Mouse (Mus musculus): ENCODE results near the gene Chmp2a.
"Not testable (repeated sequence)": the region's sequence is repeated elsewhere in the genome, so short reads cannot be mapped to it uniquely, and the experiment has no call there.

Chmp2a gene

DNA sequence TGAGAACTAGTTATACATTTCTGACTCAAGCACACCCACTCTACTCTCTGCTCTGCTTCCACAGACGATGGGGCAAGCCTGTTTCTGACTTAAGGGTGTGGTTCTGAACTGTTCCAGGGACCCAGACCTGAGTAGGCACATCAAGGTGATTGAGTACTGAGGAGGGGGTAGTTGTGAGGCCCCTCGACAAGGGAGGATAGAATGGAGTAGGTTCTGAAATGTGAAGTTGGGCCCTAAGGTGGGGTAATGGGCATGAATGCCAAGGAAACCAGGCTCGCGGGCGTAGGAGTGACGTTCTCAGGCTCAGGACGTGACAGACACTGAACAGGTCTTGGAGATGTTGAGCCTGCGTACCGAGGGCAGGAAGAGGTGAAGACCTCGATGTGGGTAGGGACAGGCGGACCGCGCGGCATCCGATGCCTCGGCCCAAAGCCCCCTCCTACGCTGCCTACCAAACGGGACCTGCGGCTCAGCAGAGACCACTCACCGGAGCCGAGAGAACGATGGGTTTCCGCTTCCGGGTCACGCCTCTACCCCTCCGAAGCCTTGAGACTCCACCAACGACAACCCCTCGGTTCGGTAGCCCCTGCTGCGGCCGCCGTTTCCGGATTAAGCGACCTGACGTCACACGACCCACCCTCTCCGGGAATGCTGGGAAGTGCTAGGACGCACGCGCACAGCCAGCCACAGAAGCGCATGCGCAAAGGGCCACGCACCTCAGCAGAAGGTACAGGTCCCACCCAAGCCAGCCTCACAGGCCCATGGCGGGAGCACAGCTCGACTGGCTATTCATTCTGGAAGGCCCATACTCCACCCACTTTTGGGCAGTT is at the start of gene Chmp2a:
Chmp2a (minus strand) TSS at position 660 of the 830 bp plus-strand sequence.
- peak; percentile 96 for DNase-seq (ENCODE audit: low spot score)

DNA sequence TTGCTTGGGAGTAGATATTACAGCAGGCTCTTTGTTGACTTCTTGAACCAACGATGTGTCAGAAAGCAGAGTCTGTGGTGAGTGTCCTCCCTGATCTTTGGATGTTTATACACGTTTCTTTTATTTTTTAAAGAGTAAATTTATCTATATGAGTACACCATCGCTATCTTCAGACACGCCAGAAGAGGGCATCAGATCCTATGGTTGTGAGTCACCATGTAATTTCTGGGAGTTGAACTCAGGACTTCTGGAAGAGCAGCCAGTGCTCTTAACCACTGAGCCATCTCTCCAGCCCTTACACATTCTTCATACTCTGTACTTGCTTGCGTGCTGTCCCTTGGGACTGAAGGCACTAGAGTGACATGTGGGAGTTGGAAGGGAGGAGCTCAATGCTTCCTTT is 37.7 kb upstream of the Chmp2a start:
- DNase-seq (ENCODE audit: low spot score): no peak

DNA sequence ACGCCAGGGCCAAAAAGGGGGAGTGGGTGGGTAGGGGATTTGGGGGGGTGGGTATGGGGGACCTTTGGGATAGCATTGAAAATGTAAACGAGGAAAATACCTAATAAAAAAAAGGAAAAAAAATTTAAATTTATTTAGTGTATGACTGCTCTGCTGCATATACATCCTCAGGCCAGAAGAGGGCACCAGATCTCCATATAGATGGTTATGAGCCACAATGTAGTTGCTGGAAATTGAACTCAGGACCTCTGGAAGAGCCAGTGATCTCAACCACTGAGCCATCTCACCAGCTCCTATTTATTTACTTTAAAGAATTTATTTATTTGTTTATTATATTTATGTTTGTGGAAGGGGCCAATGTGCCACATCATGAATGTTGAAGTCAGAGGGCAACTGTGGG is 28.8 kb upstream of the Chmp2a start:
- DNase-seq (ENCODE audit: low spot score): not testable (repeated sequence)

DNA sequence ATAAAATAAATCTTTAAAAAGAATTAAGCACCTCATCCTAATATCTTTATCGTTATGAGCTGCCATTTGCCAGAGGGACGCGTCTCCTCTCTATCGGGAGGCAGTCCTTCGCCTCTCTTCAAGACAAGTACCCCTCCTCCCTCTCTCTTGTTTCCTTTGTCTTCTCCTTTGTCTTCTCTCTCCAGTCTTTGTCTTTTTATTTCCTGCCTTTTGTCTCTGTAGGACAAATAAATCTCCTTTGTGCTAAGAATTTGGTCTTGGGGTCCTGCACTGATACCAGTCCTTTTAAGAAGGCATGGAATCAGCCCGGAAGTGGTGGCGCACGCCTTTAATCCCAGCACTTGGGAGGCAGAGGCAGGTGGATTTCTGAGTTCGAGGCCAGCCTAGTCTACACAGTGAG is 24.9 kb upstream of the Chmp2a start:
- no peak for DNase-seq (ENCODE audit: low spot score)

DNA sequence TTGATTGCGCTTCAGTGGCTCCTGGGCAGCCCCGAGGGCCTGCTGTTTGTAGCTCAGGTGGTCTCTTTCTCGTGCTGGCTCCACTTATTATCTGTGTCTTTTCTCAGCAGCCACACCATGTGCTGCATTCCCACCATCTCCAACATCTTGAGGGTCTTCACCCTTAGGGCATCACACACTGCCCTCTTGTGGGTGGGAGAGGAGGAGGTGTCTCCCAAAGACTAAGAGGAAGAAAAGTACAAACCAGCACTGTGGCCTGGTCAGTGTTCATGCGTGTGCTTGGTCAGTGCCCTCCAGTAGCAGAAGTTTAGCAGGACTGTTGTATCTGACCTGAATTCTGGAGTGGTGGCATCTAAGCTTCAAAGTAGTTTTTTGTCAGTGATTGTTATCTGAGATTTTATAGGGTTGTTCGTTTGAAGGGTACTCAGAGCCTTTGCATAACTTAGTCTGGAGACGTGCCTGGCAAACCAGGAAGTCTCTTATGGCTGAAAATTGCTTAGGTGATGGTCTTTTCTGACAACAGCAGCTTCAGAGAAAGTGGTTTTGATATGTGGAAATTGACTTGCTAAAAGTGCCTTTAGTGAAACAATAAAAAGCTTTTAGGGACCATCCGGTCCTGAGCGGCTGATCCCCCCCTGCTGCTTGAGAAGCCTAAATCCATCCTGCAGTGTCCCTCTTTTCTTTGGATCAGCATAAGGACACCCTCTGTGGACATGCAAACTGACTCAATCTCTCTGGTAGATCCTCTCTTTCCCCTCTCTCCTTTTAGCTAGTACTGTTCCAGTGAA is 22.5 kb upstream of the Chmp2a start:
- DNase-seq (ENCODE audit: low spot score): no peak

DNA sequence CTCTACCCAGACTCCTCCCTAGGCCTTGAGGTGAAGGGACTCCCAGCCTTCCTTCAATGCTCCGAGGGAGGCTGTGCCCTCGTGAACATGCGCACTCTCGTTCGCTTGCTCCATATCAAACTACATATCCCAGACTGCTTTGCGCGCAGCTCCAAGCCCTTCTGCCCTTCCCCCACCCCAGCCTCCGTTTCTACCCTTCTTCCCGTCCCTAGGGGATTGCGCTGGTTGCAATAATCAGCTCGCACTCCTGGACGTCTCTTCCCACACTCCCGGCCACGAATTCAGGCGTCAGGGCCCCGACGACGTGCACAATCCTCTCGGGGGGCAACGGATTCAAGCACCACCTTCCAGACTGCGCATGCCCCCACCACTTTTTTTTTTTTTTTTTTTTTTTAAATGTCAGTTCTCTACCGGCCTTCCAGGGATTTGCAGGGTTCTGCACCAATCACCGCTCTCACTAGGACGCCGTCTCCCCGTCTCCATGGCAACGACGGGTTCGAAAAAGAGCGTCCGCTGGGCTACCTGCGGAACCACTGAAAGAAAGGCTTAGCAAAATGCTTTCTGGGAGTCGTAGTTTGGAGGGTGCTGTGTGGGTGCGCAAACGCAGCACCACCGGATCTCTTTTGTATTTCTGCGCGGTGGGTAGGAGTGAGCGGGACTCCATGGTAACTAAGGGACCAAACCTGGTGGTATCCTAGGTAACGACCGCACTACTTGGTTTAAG is 19.8 kb upstream of the Chmp2a start, which contains the start of gene Mzf1:
Mzf1 (minus strand) TSS at position 478 of the 724 bp plus-strand sequence.
- peak; percentile 80 for DNase-seq (ENCODE audit: low spot score)

DNA sequence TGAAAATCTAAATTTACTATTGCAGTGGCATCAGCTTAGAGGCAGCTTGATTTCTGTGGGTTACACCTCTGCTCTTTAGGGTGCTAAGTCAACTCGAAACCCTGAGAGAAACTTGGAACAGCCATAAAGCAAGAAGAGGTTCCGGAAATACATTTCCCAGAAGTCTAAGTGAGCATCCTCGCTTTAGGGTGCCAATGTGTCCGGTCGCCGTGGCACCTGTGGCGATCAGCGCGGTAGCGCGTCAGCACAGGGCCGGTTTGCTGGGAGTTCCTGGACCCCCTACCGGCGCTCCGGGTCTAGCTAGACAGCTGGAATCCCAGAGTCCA is 19.3 kb upstream of the Chmp2a start:
- DNase-seq (ENCODE audit: low spot score): no peak

DNA sequence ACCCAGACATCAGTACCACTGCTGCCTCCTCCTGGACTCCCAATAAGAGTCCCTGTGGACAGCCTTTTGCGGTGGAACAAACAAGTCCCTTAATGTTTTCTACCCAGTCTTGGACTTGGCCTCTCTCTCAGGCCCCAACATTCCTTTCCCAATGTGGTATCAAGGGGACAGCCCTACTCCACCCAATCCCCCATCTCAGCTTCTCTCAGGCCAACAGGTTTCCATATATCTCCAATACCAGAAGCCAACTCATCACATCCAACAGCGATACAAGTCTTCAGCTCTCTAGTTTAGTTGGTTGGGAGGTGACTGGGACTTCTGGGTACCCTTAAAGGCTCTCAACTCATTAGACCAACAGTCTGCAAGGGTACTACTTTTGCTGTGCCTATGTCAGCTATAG is 18.9 kb upstream of the Chmp2a start:
- no peak for DNase-seq (ENCODE audit: low spot score)

DNA sequence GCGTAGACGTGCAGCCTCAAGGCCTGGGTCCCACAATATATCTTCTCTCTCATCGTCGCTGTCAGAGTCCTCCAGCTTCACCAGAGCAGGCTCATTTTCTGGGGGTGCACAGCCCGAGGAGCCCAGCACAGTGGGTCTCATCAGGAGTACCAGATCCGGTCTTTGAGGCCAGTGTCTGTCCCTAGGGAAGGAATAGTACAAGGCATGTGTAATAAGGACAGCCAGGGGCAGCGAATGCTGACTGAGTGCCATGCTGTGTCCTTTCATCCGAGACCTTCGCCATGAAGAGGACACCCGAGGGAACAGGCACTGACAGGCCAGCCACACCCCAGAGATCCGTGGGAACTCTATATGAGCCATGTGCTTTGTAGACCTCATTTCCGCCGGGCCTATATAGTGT is 18.4 kb upstream of the Chmp2a start:
- DNase-seq (ENCODE audit: low spot score): no peak

DNA sequence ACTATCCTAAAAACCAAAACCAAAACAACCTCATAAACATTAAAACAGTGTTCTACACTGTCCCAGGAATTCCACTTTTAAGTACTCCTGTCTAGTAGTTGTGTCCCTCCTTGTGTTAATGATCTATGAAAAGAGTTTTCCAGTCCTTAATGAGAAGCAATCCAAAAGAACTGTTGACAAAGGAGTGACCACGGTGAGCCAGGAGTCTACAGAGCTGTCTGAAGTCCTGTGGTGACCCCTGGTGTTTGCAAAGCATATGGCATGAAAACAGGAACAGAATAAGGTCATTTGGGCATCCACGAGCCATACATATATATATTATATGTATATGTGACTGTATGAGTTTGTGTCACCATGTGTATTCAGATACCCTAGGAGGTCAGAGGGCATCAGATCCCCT is 11.5 kb upstream of the Chmp2a start:
- DNase-seq (ENCODE audit: low spot score): peak; percentile 63

DNA sequence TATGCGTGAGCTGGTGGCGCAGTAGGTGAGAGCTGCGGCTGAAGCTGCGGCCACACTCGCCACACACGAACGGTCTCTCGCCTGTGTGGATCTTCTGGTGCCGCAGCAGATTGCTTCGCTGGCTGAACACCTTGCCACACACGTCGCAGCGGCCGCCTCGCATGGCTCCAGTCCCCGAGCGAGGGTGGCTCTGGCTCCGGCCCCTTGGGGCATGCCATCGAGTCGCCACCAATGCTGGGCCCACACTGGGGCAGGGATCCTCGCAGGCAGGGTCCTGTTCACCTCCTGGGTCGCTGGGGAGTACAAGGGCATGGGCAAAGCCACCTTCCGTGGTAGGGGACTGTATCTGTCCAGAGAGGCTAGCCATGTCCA is 9.6 kb upstream of the Chmp2a start:
- no peak for DNase-seq (ENCODE audit: low spot score)

DNA sequence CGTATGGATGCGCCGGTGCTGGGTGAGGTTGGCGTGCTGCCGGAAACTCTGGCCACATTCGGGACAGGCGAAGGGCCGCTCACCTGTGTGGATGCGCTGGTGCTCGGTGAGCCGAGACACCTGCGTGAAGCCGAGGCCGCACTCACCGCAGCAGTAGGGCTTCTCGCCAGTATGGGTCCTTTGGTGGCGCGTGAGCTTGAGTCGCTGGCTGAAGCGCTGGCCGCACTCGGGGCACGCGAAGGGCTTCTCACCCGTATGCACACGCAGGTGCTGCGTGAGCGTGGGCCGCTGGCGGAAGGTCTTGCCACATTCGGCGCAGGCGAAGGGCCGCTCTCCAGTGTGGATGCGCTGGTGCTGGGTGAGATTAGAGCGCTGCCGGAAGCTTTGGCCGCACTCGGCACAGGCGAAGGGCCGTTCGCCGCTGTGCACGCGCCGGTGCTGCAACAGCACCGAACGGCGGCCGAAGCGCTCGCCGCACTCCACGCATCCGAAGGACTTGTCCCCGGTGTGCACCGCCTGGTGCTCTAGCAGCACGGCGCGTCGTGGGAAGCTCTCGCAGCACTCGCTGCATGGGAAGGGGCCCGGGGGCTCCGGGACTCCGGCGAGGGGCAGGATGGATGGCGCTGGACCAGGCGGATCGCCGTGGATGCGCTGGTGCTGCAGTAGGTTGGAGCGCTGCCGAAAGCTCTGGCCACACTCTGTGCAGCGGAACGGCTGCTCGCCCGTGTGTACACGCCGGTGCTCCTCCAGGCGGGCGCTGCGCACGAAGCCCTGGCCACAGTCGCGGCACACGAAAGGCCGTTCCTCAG is 9.0 kb upstream of the Chmp2a start:
- no peak for DNase-seq (ENCODE audit: low spot score)

DNA sequence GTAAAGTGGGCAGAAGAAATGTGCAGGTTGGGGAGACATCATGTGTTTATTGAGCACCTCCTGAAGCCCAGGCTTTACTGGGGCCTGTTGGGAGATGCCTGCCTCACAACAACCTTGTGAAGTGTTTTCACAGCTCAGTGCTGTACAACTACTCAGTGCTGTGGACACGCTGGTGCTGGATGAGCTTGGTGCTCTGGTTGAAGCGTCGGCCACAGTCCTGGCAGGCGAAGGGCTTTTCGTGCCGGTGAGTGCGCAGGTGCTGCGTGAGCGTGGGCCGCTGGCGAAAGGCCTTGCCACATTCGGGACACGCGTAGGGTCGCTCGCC is 8.5 kb upstream of the Chmp2a start:
- no peak for DNase-seq (ENCODE audit: low spot score)

DNA sequence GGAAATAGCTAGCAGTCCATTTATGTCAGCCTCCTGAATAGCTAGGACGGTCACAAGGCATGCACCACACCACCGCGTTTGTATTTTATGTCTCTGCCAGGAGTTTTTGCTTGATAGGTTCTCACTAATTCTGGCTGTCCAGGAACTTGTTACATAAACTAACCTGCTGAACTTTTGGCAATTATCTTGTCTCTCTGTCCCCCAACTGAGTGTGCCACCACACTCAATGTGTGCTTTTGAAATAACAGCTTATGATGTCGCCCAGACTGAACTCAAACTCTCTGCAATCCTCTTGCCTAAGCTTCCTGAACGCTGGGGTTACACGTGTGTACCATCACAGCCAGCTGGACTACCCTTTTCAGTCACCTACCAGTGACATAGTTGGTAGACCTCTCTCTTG is 7.9 kb upstream of the Chmp2a start:
- DNase-seq (ENCODE audit: low spot score): no peak

DNA sequence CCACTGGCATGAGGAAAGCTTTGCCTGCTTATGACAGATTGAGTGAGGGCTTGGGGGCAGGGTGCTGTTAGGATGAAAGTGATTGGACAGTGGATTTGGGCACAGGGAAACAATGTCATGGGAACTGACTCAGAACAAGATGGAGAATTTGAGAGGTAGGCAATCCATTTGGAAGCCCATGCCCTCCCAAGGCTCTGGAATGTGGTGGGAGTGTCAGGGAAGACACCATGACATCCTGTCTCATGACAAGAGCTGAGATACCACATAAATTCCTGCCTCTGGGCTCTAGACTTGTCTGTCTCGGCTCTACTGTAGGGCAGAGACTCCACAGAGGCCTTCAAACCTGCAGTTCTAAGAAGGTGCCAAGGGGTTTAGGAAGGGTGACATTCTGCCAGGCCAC is 6.6 kb upstream of the Chmp2a start:
- DNase-seq (ENCODE audit: low spot score): no peak

DNA sequence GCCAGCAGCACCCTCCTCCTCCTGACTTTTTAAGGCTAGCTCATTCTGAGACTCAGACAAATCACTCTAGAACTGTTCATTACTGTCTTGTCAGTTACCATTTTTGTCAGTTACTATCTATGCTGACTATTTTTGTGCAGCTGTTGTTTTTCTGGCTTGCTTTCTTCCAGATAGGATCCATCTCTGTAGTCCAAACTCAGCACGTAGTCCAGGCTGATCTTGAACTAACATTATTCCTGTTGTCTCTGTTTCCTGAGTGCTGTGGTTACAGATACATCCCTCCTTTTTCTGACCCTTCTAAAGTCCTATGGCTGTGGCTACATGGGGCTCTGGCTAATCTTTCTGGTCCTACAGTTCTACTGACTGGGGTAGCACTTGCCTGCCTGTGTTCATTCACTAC is 4.6 kb upstream of the Chmp2a start:
- DNase-seq (ENCODE audit: low spot score): no peak

DNA sequence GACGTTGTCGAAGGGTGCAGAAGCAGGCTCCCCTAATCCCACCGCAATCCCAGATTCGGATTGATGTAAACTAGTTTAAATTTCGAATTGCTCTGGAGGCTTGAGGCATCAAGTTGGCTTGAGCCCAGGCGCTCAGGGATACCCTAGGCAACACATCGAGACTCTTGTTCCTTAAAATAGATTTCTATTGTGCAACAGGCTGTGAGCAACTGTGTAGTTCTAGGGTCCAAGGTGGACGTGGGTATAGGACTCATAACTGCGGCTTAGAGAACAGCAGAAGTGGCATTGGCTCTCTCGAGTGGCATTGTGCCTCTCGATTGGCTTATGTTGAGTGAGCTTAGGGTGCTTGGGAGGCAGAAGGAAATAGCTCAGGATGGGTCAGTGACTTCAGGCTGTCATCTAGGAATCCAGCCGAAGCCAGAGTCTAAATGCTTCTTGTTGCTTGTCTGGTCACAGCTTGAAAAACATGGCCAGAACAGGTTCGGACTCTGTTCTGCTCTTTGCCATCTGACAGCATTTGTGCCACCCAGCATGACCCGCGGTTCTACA is 4.1 kb upstream of the Chmp2a start:
- no peak for DNase-seq (ENCODE audit: low spot score)

DNA sequence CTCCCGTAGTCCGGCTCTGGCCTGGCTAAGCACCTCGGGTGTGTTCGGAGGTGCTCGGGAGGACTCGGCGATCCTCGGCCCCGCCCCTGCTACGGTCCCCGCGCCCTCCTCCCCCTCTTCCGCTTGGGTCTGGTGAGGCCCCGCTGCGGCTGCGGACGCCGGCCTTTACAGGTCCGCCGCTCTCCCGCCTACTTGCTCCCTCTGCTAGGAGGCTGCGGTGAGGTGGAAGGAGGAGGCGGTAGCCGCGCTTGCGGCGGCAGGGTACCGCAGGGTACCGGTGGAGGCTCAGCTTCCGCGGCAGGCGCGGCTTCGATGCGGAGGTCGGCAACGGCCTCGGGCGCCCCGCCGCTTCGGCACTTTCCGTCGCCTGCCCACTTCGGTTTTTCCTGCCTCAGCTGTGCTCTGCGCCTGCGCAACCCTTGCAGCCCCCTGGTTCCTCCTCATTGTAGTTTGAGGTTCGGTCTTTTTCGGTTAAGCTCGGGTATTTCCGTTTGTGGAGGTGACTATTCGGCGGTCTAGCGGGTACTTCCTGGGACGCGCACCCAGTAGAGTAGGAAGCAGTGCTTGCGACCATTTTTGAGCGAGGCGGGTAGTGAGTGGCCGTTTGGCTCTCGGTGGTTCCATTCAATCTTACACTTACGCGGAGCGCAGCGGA is 3.4 kb upstream of the Chmp2a start, which contains the start of gene Ube2m:
Ube2m (minus strand) TSS at position 375 of the 655 bp plus-strand sequence.
- peak; percentile 88 for DNase-seq (ENCODE audit: low spot score)

DNA sequence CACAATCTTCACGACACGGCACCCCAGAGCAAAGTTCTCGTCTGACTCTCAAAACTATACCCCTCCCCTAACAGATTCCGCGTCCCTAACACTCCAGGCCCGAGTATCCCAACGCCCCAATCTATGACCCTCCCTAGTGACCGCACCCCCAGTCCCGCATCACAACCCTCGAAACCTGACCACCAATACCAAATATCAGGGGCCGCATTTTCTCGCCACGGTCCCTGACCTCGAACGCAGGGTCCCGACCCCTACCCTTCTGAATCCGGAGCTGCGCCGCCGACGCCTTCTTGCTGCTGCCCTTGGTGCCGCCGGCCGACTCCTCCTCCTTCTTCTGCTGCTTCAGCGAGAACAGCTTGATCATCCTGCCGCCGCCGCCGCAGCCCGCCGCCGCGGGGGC is 2.8 kb upstream of the Chmp2a start:
- DNase-seq (ENCODE audit: low spot score): no peak

DNA sequence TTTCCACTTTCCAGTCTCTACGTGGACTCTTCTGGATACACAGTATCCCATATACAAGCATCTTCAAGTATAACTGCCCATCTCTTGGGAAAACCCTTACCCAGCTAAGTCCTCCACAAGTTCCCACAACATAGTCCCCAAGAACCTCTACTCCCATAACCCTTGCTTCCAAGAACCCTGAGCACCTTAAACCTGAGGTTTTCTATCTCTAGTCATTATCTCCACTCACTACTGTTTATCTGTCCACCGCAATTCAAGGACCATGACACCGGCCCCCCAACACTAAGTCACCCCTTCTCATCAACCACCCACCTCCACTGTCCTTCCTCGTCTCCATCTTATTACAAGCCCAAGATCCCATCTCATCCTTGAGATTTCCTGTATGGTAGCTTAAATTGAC is 2.2 kb upstream of the Chmp2a start:
- no peak for DNase-seq (ENCODE audit: low spot score)

DNA sequence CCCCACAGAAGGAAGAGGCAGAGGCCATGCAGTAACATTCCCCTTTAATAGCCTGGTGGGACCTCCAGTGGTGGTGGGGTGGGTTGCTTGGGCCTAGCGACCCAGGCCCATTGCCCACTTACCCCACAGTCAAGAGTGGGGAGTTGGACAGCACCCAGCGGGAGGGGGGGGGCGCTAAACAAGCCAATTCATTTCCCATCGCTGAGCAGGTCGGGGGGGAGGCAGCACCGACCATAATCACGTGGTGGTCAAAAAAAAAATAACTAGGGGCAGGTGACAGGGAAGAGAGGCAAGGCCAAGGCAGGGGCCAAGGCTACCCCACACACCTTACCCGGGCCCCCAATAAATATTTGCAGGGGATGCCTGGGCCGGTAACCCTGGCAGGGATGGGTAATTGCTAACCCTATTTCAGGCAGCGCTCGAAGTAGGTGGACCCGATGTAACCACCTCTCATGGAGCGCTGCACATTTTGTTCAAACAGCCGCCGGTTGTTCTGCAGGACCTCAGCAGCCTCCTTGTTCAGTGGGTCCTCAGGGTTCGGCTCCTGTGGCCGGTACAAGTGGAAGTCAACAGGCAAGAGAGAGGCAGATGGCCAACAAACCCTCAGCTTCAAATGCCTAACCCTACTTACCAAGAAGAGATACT is 726 bp upstream of the Chmp2a start:
- DNase-seq (ENCODE audit: low spot score): no peak

Measured in c-Kit-positive CD71-positive TER-119-positive erythroid progenitor cells, embryonic 14.5 days (primary cell).